Comparison of ENCODE assay signal across 7 mouse cellular contexts in the genomic region with DNA sequence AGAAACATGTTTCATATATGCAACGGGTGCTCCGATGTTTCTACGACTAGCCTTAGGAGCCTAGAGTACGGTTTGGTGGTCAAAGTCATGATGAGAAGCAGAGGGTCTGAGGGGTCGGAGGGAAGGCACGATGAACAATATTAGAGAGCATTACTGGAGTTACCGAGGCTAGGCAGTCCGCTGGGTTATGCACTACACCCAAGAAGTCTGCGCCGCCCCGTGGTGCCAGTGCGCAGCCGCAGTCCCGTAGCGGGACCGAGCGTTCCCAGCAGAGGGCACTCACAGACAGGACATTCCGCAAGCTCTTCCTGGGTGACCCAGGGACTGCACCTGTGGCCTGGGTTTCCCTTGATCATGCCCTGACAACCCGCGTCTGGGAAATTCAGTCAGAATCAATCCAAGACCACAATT. TPM values are rescaled to one million over a fixed set of nuclear protein-coding genes. Genes with fewer than 3 reads are reported as not detected.
DNase-seq lines count a peak whose midpoint lies in the region; ATAC-seq lines count a peak whose summit lies in the region.

No protein-coding gene starts in this region.

- intact Hi-C loops in gastrocnemius, postnatal 36 days (cut with DNase I) = loop anchor here (1.0 to 2.0 kb wide), 2 partner anchors 42 to 101 kb away; partner anchors contain the start of gene Wee1
- intact Hi-C loops in left cerebral cortex, postnatal 25 days (cut with DNase I) = loop anchor here (1.0 to 10.0 kb wide), 3 partner anchors 102 to 470 kb away; no protein-coding TSS in a partner anchor

- under 1% methylated on average over 20 of the region's 20 CpGs for WGBS in intestine, embryonic 15.5 days
- under 1% methylated on average over 20 of the region's 20 CpGs for WGBS in midbrain, embryonic 10.5 days

- no peaks in the 10 kb centered on the region for H3K9me3 ChIP-seq in intestine, embryonic 15.5 days
- no peaks in the 10 kb centered on the region for H3K9me3 ChIP-seq in midbrain, embryonic 10.5 days (replicated peaks)

- H3K27me3 ChIP-seq in intestine, embryonic 15.5 days (replicated peaks) = no peaks in the 10 kb centered on the region
- no peaks in the 10 kb centered on the region for H3K27me3 ChIP-seq in midbrain, embryonic 10.5 days (ENCODE audit: low read depth, poor library complexity, severe bottlenecking)

- peak overlapping the region; percentile 88 for H3K4me2 ChIP-seq in intestine, embryonic 15.5 days (replicated peaks)

- H3K36me3 ChIP-seq in intestine, embryonic 15.5 days = no peaks in the 10 kb centered on the region
- no peaks in the 10 kb centered on the region for H3K36me3 ChIP-seq in midbrain, embryonic 10.5 days

- peak; percentile 97 for ATAC-seq in intestine, embryonic 15.5 days

- H3K4me3 ChIP-seq in intestine, embryonic 15.5 days (replicated peaks) = peak overlapping the region; percentile 46
- H3K4me3 ChIP-seq in midbrain, embryonic 10.5 days = peak overlapping the region; percentile 63

- peak overlapping the region; percentile 97 for H3K27ac ChIP-seq in intestine, embryonic 15.5 days
- H3K27ac ChIP-seq in midbrain, embryonic 10.5 days (replicated peaks) = peak overlapping the region; percentile 93

- peak; percentile 95 for DNase-seq in adrenal gland, adult 2 months
- peak; percentile 89 for DNase-seq in embryo, embryonic 11.5 days (ENCODE audit: low read depth, low spot score)
- peak; percentile 89 to 91 for DNase-seq in gastrocnemius, postnatal 36 days
- peak; percentile 92 to 93 for DNase-seq in left cerebral cortex, postnatal 25 days (ENCODE audit: low spot score in 2 of 2)
- DNase-seq in midbrain, embryonic 10.5 days (ENCODE audit: low spot score) = peak; percentile 93
- peak; percentile 90 for DNase-seq in right cerebral cortex, postnatal 4 days

- peak overlapping the region; percentile 61 for H3K9ac ChIP-seq in intestine, embryonic 15.5 days

- H3K4me1 ChIP-seq in intestine, embryonic 15.5 days (replicated peaks) = no peaks in the 10 kb centered on the region
- H3K4me1 ChIP-seq in midbrain, embryonic 10.5 days = peaks cover 8% of the 10 kb centered on the region

RNA-seq across cellular contexts. Expression of gene Wee1, which starts 42.9 kb away (rescaled TPM):
- 1 to 10 TPM; 5.4 to 8.6 TPM for total RNA-seq in adrenal gland, adult 2 months (2021)
- polyA plus RNA-seq in adrenal gland, adult 2 months (2012; rRNA removed) = 5.9 and 8.2 TPM in 2 replicates
- 1 to 10 TPM; 2.2 to 2.8 TPM for total RNA-seq in gastrocnemius, postnatal 36 days (2021)
- polyA plus RNA-seq in intestine, embryonic 15.5 days (2015; fragmentation: Nextera tagmentation; extraction: Ambion mirVana) = 26.3 and 31.1 TPM in 2 replicates
- total RNA-seq in left cerebral cortex, postnatal 25 days (2021) = 10 to 100 TPM; 25.1 to 26.4 TPM
- polyA plus RNA-seq in midbrain, embryonic 10.5 days (2016; fragmentation: Nextera tagmentation; extraction: Ambion mirVana) = 28.7 and 28.9 TPM in 2 replicates

RNA-seq across cellular contexts. Expression of gene Swap70, which starts 56.8 kb away (rescaled TPM):
- 10 to 100 TPM; 12.6 to 23.2 TPM for total RNA-seq in adrenal gland, adult 2 months (2021)
- 10.7 and 13.0 TPM in 2 replicates for polyA plus RNA-seq in adrenal gland, adult 2 months (2012; rRNA removed)
- total RNA-seq in gastrocnemius, postnatal 36 days (2021) = 1 to 10 TPM; 4.9 to 6.8 TPM
- polyA plus RNA-seq in intestine, embryonic 15.5 days (2015; fragmentation: Nextera tagmentation; extraction: Ambion mirVana) = 29.9 and 30.7 TPM in 2 replicates
- total RNA-seq in left cerebral cortex, postnatal 25 days (2021) = 10 to 100 TPM; 11.0 to 13.0 TPM
- 25.3 and 26.0 TPM in 2 replicates for polyA plus RNA-seq in midbrain, embryonic 10.5 days (2016; fragmentation: Nextera tagmentation; extraction: Ambion mirVana)

Comparison
In these comparisons a context has a peak if more than half of its experiments do, and no peak if none do; other contexts are left out.
1. Peak in every context shown above with its lines: DNase-seq, ATAC-seq, H3K4me3 ChIP-seq and H3K27ac ChIP-seq.